Mouse (Mus musculus) heart, adult 10 weeks (tissue): ENCODE data around the gene Nabp1. TPM values are rescaled to one million over a fixed set of nuclear protein-coding genes. Genes with fewer than 3 reads are reported as not detected.

Source experiments
- polyA plus RNA-seq: library from polyadenylated mRNA; stranded (reverse); fragments of 350-450 nt; fragmentation: Illumina TruSeq; extraction: RNeasy Lipid Tissue Mini Kit (QIAGEN cat#74804); gene quantifications from one replicate; pipeline ENCODE4 v1.2.3, GENCODE M21; 2014; ENCODE audit warnings: low read depth, low replicate concordance

The Nabp1 gene
- polyA plus RNA-seq: 57.8 TPM

DNA sequence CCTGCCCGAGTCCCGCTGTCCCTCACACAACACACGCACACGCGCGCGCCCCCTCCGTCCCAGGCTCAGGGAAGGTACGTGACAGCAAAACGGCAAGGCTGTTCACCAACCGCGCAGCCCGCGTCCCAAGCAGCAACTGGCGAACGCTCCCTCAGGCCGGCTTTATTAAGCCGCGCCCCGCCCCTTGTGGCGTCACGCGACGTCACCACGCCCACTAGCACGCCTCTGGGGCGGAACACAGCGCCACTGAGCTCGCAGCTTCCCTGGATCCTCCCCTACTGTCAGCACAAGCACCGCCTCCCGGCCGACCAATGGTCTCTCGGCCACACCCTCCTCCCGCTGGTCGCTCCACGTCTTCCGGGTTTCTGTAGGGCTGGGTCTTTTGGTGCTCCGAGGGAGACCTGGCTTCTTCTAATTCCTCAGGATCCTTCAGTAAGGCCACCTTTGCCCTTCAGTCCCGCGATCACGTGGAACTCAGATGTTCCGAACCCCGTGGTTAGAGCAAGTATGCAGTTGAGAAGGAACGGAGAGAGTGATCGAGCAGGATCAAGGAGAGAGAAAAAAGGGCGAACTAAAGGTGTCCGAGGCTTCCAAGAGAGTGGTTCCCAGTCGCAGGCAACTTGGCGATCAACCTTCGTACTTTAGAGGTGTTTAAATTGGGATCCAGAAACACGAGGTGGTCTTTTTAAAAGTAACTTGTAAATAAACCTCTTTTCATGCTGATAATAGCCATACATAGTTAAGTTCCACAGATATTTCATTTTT, at the start of gene Nabp1:
TSS of gene Nabp1 (minus strand) at position 164 of the 765 bp plus-strand sequence.

Other genes with a start within 250 kb of the Nabp1 start
- gene Cavin2, start 189.3 kb downstream of the Nabp1 start, polyA plus RNA-seq: 140 TPM